Mouse (Mus musculus): ENCODE measurements around the gene Plcl2. TPM values are rescaled to one million over a fixed set of nuclear protein-coding genes. Genes with fewer than 3 reads are reported as not detected.
"Not testable (repeated sequence)": the region's sequence is repeated elsewhere in the genome, so short reads cannot be mapped to it uniquely, and the experiment has no call there.

Gene Plcl2
- polyA plus RNA-seq, 1 experiment from 2014 or later: 7.3 TPM

DNA sequence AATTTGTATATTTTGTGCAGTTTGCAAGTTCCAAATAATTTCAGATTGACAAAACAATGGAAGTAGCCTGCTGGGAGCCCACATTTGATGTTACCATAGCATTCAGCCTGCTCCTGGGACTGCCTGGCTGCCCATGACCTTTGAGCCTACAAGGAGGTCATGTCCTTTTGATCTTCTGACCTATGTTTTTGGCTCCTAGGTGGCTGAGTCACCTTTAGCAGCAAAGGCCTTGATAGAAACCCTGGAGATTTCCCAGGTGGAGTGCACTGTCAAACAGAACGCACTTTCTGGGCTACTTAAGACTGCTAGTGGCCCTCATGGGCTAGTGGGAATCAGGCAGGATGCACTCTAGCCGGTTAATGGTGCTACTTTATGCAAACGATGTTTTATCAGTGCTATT is 112.8 kb downstream of the Plcl2 start:
- no peak overlapping the region for H3K9ac ChIP-seq (replicated peaks; ENCODE audit: low read length)
- H3K27me3 ChIP-seq (ENCODE audit: control insufficient read depth, insufficient read depth, low read length): no peaks in the 10 kb centered on the region
- H3K4me1 ChIP-seq (ENCODE audit: control insufficient read depth, insufficient read depth, low read length): no peaks in the 10 kb centered on the region
- H3K9me3 ChIP-seq (replicated peaks; ENCODE audit: control insufficient read depth, low read length): no peaks in the 10 kb centered on the region
- no peak for ATAC-seq (replicated peaks; ENCODE audit: insufficient number of reproducible peaks, low FRiP score, low TSS enrichment, low read depth)
- H3K36me3 ChIP-seq (replicated peaks; ENCODE audit: control insufficient read depth, insufficient read depth, low read depth, low read length): no peaks in the 10 kb centered on the region
- no peak for DNase-seq (ENCODE audit: low spot score)
- WGBS: 72% methylated on average over 3 of the region's 3 CpGs
- H3K4me2 ChIP-seq (ENCODE audit: low read depth, low read length): no peak overlapping the region
- no peak overlapping the region for H3K4me3 ChIP-seq (ENCODE audit: low read depth, low read length)
- H3K27ac ChIP-seq (replicated peaks; ENCODE audit: low read depth, low read length): no peak overlapping the region

GRCm38 (mm10) chr17:50625584-50625983 is 116.4 kb downstream of the Plcl2 start:
- no peak overlapping the region for H3K9ac ChIP-seq (replicated peaks; ENCODE audit: low read length)
- ATAC-seq (replicated peaks; ENCODE audit: insufficient number of reproducible peaks, low FRiP score, low TSS enrichment, low read depth) (no peak), DNase-seq (ENCODE audit: low spot score) (no peak)
- no peak overlapping the region for H3K4me2 ChIP-seq (ENCODE audit: low read depth, low read length)
- H3K4me1 ChIP-seq (ENCODE audit: control insufficient read depth, insufficient read depth, low read length): no peaks in the 10 kb centered on the region
- H3K27ac ChIP-seq (replicated peaks; ENCODE audit: low read depth, low read length): no peak overlapping the region
- H3K4me3 ChIP-seq (ENCODE audit: low read depth, low read length): no peak overlapping the region
- no peaks in the 10 kb centered on the region for H3K27me3 ChIP-seq (ENCODE audit: control insufficient read depth, insufficient read depth, low read length)
- no peaks in the 10 kb centered on the region for H3K9me3 ChIP-seq (replicated peaks; ENCODE audit: control insufficient read depth, low read length)
- H3K36me3 ChIP-seq (replicated peaks; ENCODE audit: control insufficient read depth, insufficient read depth, low read depth, low read length): no peaks in the 10 kb centered on the region
- WGBS: 90% methylated on average over 4 of the region's 4 CpGs

GRCm38 (mm10) chr17:50627658-50628057 is 118.5 kb downstream of the Plcl2 start:
- Histone ChIP-seq H3K36me3 (replicated peaks; ENCODE audit: control insufficient read depth, insufficient read depth, low read depth, low read length) (no peaks in the 10 kb centered on the region), H3K9ac (replicated peaks; ENCODE audit: low read length) (no peak overlapping the region), H3K4me3 (ENCODE audit: low read depth, low read length) (no peak overlapping the region), H3K4me1 (ENCODE audit: control insufficient read depth, insufficient read depth, low read length) (no peaks in the 10 kb centered on the region), H3K27ac (replicated peaks; ENCODE audit: low read depth, low read length) (no peak overlapping the region), H3K9me3 (replicated peaks; ENCODE audit: control insufficient read depth, low read length) (no peaks in the 10 kb centered on the region), H3K27me3 (ENCODE audit: control insufficient read depth, insufficient read depth, low read length) (no peaks in the 10 kb centered on the region), H3K4me2 (ENCODE audit: low read depth, low read length) (no peak overlapping the region)
- WGBS: 96% methylated on average over 3 of the region's 3 CpGs
- no peak for DNase-seq (ENCODE audit: low spot score)
- ATAC-seq (replicated peaks; ENCODE audit: insufficient number of reproducible peaks, low FRiP score, low TSS enrichment, low read depth): no peak; the same call in 1 of the 2 replicates

GRCm38 (mm10) chr17:50628716-50629115 is 119.5 kb downstream of the Plcl2 start:
- Histone ChIP-seq H3K4me1 (ENCODE audit: control insufficient read depth, insufficient read depth, low read length) (no peaks in the 10 kb centered on the region), H3K36me3 (replicated peaks; ENCODE audit: control insufficient read depth, insufficient read depth, low read depth, low read length) (no peaks in the 10 kb centered on the region), H3K27me3 (ENCODE audit: control insufficient read depth, insufficient read depth, low read length) (no peaks in the 10 kb centered on the region), H3K4me3 (ENCODE audit: low read depth, low read length) (no peak overlapping the region), H3K4me2 (ENCODE audit: low read depth, low read length) (no peak overlapping the region), H3K9ac (replicated peaks; ENCODE audit: low read length) (no peak overlapping the region), H3K27ac (replicated peaks; ENCODE audit: low read depth, low read length) (no peak overlapping the region), H3K9me3 (replicated peaks; ENCODE audit: control insufficient read depth, low read length) (no peaks in the 10 kb centered on the region)
- ATAC-seq (replicated peaks; ENCODE audit: insufficient number of reproducible peaks, low FRiP score, low TSS enrichment, low read depth) (no peak), DNase-seq (ENCODE audit: low spot score) (peak; percentile 26)

- H3K9ac ChIP-seq (replicated peaks; ENCODE audit: low read length); ATAC-seq (replicated peaks; ENCODE audit: insufficient number of reproducible peaks, low FRiP score, low TSS enrichment, low read depth); H3K4me3 ChIP-seq (ENCODE audit: low read depth, low read length); H3K4me1 ChIP-seq (ENCODE audit: control insufficient read depth, insufficient read depth, low read length); H3K4me2 ChIP-seq (ENCODE audit: low read depth, low read length); H3K36me3 ChIP-seq (replicated peaks; ENCODE audit: control insufficient read depth, insufficient read depth, low read depth, low read length); DNase-seq (ENCODE audit: low spot score); H3K27me3 ChIP-seq (ENCODE audit: control insufficient read depth, insufficient read depth, low read length); H3K9me3 ChIP-seq (replicated peaks; ENCODE audit: control insufficient read depth, low read length); H3K27ac ChIP-seq (replicated peaks; ENCODE audit: low read depth, low read length): not testable (repeated sequence)
Measured at GRCm38 (mm10) chr17:50630992-50631391, 121.8 kb downstream of the Plcl2 start.

DNA sequence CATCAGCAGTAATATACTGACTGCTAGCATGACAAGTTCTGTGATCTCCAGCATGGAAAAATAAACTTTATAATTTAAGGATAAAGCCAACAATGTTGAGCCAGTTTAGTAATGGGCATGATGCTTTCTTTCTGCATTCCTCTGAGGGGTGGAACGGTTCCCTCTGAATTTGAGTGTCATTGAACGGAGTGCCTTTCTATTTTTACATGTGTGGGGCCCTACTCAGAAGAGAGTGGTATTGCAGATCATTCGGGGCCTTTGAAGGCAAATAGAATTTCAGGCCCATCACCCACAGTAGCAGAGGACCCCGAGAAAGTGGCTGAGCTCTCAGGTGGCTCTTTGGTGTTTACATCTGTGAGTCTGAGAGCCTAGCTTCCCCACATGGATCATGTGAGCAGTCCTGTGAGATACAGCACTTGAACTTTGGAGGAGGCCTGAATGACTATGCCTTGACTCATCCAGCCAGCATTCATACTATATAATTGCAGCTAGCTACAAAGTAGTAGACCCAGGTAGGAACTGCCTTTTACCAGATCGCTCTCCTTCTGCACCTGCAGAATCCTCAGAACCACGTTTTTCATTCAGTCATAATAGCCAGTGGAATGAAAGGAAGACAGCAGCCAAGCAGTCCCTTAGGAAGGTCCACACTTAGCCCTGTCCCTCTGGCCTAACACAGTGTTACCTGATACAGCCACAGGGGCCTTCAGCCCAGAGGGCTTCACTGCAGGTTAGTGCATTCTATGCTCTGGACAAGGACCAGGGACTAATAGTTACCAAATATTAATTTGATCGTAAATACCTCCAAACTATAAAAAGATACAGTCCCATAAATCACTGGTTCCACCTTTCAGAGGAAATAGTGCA is 125.0 kb downstream of the Plcl2 start:
- H3K4me2 ChIP-seq (ENCODE audit: low read depth, low read length): no peak overlapping the region
- no peak overlapping the region for H3K27ac ChIP-seq (replicated peaks; ENCODE audit: low read depth, low read length)
- H3K9me3 ChIP-seq (replicated peaks; ENCODE audit: control insufficient read depth, low read length): no peaks in the 10 kb centered on the region
- DNase-seq (ENCODE audit: low spot score): no peak
- no peak for ATAC-seq (replicated peaks; ENCODE audit: insufficient number of reproducible peaks, low FRiP score, low TSS enrichment, low read depth)
- no peak overlapping the region for H3K9ac ChIP-seq (replicated peaks; ENCODE audit: low read length)
- H3K4me1 ChIP-seq (ENCODE audit: control insufficient read depth, insufficient read depth, low read length): no peaks in the 10 kb centered on the region
- no peak overlapping the region for H3K4me3 ChIP-seq (ENCODE audit: low read depth, low read length)
- no peaks in the 10 kb centered on the region for H3K27me3 ChIP-seq (ENCODE audit: control insufficient read depth, insufficient read depth, low read length)
- H3K36me3 ChIP-seq (replicated peaks; ENCODE audit: control insufficient read depth, insufficient read depth, low read depth, low read length): no peaks in the 10 kb centered on the region
- WGBS: 84% methylated on average over 7 of the region's 7 CpGs

GRCm38 (mm10) chr17:50635961-50636585 is 126.9 kb downstream of the Plcl2 start:
- Histone ChIP-seq H3K36me3 (replicated peaks; ENCODE audit: control insufficient read depth, insufficient read depth, low read depth, low read length) (no peaks in the 10 kb centered on the region), H3K4me3 (ENCODE audit: low read depth, low read length) (no peak overlapping the region), H3K27me3 (ENCODE audit: control insufficient read depth, insufficient read depth, low read length) (no peaks in the 10 kb centered on the region), H3K4me1 (ENCODE audit: control insufficient read depth, insufficient read depth, low read length) (no peaks in the 10 kb centered on the region), H3K4me2 (ENCODE audit: low read depth, low read length) (no peak overlapping the region), H3K9me3 (replicated peaks; ENCODE audit: control insufficient read depth, low read length) (no peaks in the 10 kb centered on the region), H3K9ac (replicated peaks; ENCODE audit: low read length) (no peak overlapping the region), H3K27ac (replicated peaks; ENCODE audit: low read depth, low read length) (no peak overlapping the region)
- ATAC-seq (replicated peaks; ENCODE audit: insufficient number of reproducible peaks, low FRiP score, low TSS enrichment, low read depth): no peak
- DNase-seq (ENCODE audit: low spot score): no peak
- 88% methylated on average over 8 of the region's 8 CpGs for WGBS

- no peaks in the 10 kb centered on the region for H3K27me3 ChIP-seq (ENCODE audit: control insufficient read depth, insufficient read depth, low read length)
- no peak overlapping the region for H3K27ac ChIP-seq (replicated peaks; ENCODE audit: low read depth, low read length)
- H3K9ac ChIP-seq (replicated peaks; ENCODE audit: low read length): no peak overlapping the region
- no peak overlapping the region for H3K4me3 ChIP-seq (ENCODE audit: low read depth, low read length)
- DNase-seq (ENCODE audit: low spot score) (no peak), ATAC-seq (replicated peaks; ENCODE audit: insufficient number of reproducible peaks, low FRiP score, low TSS enrichment, low read depth) (no peak)
- WGBS: 91% methylated on average over 3 of the region's 3 CpGs
- no peaks in the 10 kb centered on the region for H3K9me3 ChIP-seq (replicated peaks; ENCODE audit: control insufficient read depth, low read length)
- no peaks in the 10 kb centered on the region for H3K36me3 ChIP-seq (replicated peaks; ENCODE audit: control insufficient read depth, insufficient read depth, low read depth, low read length)
- no peak overlapping the region for H3K4me2 ChIP-seq (ENCODE audit: low read depth, low read length)
- no peaks in the 10 kb centered on the region; the same call in 1 of the 2 replicates for H3K4me1 ChIP-seq (ENCODE audit: control insufficient read depth, insufficient read depth, low read length)
Measured at GRCm38 (mm10) chr17:50638791-50639190, 129.6 kb downstream of the Plcl2 start.

All from embryonic facial prominence, embryonic 11.5 days (tissue).